Mouse (Mus musculus) left cerebral cortex, adult 2 months (tissue): ENCODE data around the gene Zfp39. TPM values are rescaled to one million over a fixed set of nuclear protein-coding genes. Genes with fewer than 3 reads are reported as not detected.

Experiments used
- DNase-seq, 2 experiments: peaks; one replicate each; pipeline ENCODE4 v3.0.0; 2021 to 2022; ENCODE audit warnings: low spot score in 2 of 2, mixed read lengths in 1 of 2; ENCODE audit errors: extremely low spot score in 1 of 2
- H3K27ac ChIP-seq: fragments of 200-600 bp; 2 replicates; pipeline ENCODE4 v1.8.1; 2022
- H3K4me3 ChIP-seq: fragments of 200-600 bp; 2 replicates; pipeline ENCODE4 v1.8.1; 2022
- CTCF ChIP-seq: fragments of 200-600 bp; IDR thresholded peaks from 2 replicates; pipeline ENCODE4 v1.8.1; 2022; ENCODE audit warnings: antibody characterized with exemption, mild to moderate bottlenecking, moderate library complexity
- intact Hi-C: fragments of 180-260 bp; cut with DNase I; formaldehyde crosslinking; loops from one replicate; pipeline ENCODE4 v1.15.1; 2025
- total RNA-seq, 2 experiments: library from RNA; stranded (reverse); gene quantifications; 2 replicates each; pipeline ENCODE4 v1.2.3; 2021

Zfp39 gene
- total RNA-seq, 2 experiments from 2014 or later, result 8.2 to 9.0 TPM

GRCm38 (mm10) chr11:58938322-58939087 is 34.5 kb upstream of the Zfp39 start, which contains the start of gene Rnf187:
Gene Rnf187 (minus strand): TSS chr11:58938916.
- TF ChIP-seq CTCF, result no peak
- peak within 1 kb of the TSS; percentile 94 for H3K27ac ChIP-seq
- peak; percentile 93 for DNase-seq
- intact Hi-C loops, result loop anchor here (2.0 kb wide), 1 partner anchor 22 kb away; no protein-coding TSS in a partner anchor
- H3K4me3 ChIP-seq, result peak within 1 kb of the TSS; percentile 97

- DNase-seq, result no peak
- TF ChIP-seq CTCF, result no peak
- intact Hi-C loops, result loop anchor here (2.0 kb wide), 1 partner anchor 23 kb away; no protein-coding TSS in a partner anchor
- peak overlapping the region; percentile 94 for H3K27ac ChIP-seq
- H3K4me3 ChIP-seq, result peak overlapping the region; percentile 97
Measured at GRCm38 (mm10) chr11:58937909-58938308, 33.9 kb upstream of the Zfp39 start.

- peak; percentile 17; the same call in 1 of the 2 replicates for TF ChIP-seq CTCF
- no peak for DNase-seq
- intact Hi-C loops, result no loop called here
Measured at GRCm38 (mm10) chr11:58931576-58931975, 27.6 kb upstream of the Zfp39 start.

GRCm38 (mm10) chr11:58930254-58930653 is 26.2 kb upstream of the Zfp39 start:
- Histone ChIP-seq H3K4me3 (no peak overlapping the region), H3K27ac (no peak overlapping the region)
- intact Hi-C loops, result no loop called here
- TF ChIP-seq CTCF, result no peak
- DNase-seq, result no peak

More at GRCm38 (mm10) chr11:58931576-58931975, 27.6 kb upstream of the Zfp39 start:
- Histone ChIP-seq H3K27ac (no peak overlapping the region), H3K4me3 (no peak overlapping the region)

- Histone ChIP-seq H3K27ac (no peak overlapping the region), H3K4me3 (no peak overlapping the region)
- intact Hi-C loops, result no loop called here
- no peak for DNase-seq
- TF ChIP-seq CTCF, result no peak
Measured at GRCm38 (mm10) chr11:58929641-58930040, 25.6 kb upstream of the Zfp39 start.

- TF ChIP-seq CTCF, result no peak
- H3K27ac ChIP-seq, result no peak overlapping the region
- intact Hi-C loops, result no loop called here
Measured at GRCm38 (mm10) chr11:58929055-58929454, 25.0 kb upstream of the Zfp39 start.

GRCm38 (mm10) chr11:58927790-58928651 is 24.0 kb upstream of the Zfp39 start:
- intact Hi-C loops, result no loop called here
- peak; percentile 74 for TF ChIP-seq CTCF
- peak in 1 of 2 experiments; percentile 36 for DNase-seq
- H3K27ac ChIP-seq, result no peak overlapping the region
- peak overlapping the region; percentile 27; the same call in 1 of the 2 replicates for H3K4me3 ChIP-seq

More at GRCm38 (mm10) chr11:58929055-58929454, 25.0 kb upstream of the Zfp39 start:
- no peak overlapping the region for H3K4me3 ChIP-seq
- DNase-seq, result no peak

GRCm38 (mm10) chr11:58927053-58927452 is 23.0 kb upstream of the Zfp39 start:
- no peak for TF ChIP-seq CTCF
- Histone ChIP-seq H3K27ac (no peak overlapping the region), H3K4me3 (no peak overlapping the region)
- no peak for DNase-seq
- intact Hi-C loops, result no loop called here

GRCm38 (mm10) chr11:58926651-58927050 is 22.6 kb upstream of the Zfp39 start:
- Histone ChIP-seq H3K27ac (no peak overlapping the region), H3K4me3 (no peak overlapping the region)
- TF ChIP-seq CTCF, result no peak
- intact Hi-C loops, result no loop called here
- no peak for DNase-seq

- Histone ChIP-seq H3K4me3 (no peak overlapping the region), H3K27ac (no peak overlapping the region)
- no peak for TF ChIP-seq CTCF
- intact Hi-C loops, result no loop called here
- no peak for DNase-seq
Measured at GRCm38 (mm10) chr11:58922420-58922819, 18.4 kb upstream of the Zfp39 start.

GRCm38 (mm10) chr11:58918759-58919158 is 14.7 kb upstream of the Zfp39 start:
- H3K27ac ChIP-seq, result no peak overlapping the region
- no peak overlapping the region for H3K4me3 ChIP-seq
- intact Hi-C loops, result loop anchor here (5.0 kb wide), 1 partner anchor 379 kb away; no protein-coding TSS in a partner anchor
- DNase-seq, result no peak
- no peak for TF ChIP-seq CTCF

- Histone ChIP-seq H3K27ac (no peak within 1 kb of the TSS), H3K4me3 (no peak within 1 kb of the TSS)
- no peak for DNase-seq
- no peak for TF ChIP-seq CTCF
- intact Hi-C loops, result loop anchor here (5.0 kb wide), 1 partner anchor 379 kb away; no protein-coding TSS in a partner anchor
Measured at GRCm38 (mm10) chr11:58917745-58918366, 13.8 kb upstream of the Zfp39 start, which contains the start of gene Btnl10. Gene Btnl10 (plus strand): TSS chr11:58917908.
